Mouse (Mus musculus) hindbrain, embryonic 13.5 days (tissue): ENCODE measurements around the gene Erc2. TPM values are rescaled to one million over a fixed set of nuclear protein-coding genes. Genes with fewer than 3 reads are reported as not detected.
A peak's percentile ranks its signal among the peaks of the same experiment; 100 is the strongest.

Source experiments
- ATAC-seq: fragments of 200-750 bp; cut with Nextera tagmentation; 2 replicates; pipeline ENCODE4 v1.8.0; 2017; ENCODE audit warnings: moderate TSS enrichment; ENCODE audit not compliant: low FRiP score
- H3K27ac ChIP-seq: fragments of 300-500 bp; sonication (generic); 2 replicates; pipeline ENCODE4 v1.5.1; 2015; ENCODE audit warnings: inconsistent platforms, mild to moderate bottlenecking, moderate library complexity
- H3K27me3 ChIP-seq: fragments of 300-500 bp; sonication (generic); 2 replicates; pipeline ENCODE4 v1.6.1; 2015; ENCODE audit warnings: mild to moderate bottlenecking, inconsistent platforms
- H3K36me3 ChIP-seq: fragments of 300-500 bp; sonication (generic); 2 replicates; pipeline ENCODE4 v1.6.1; 2015; ENCODE audit warnings: mild to moderate bottlenecking, inconsistent platforms
- H3K4me1 ChIP-seq: fragments of 300-500 bp; sonication (generic); replicated peaks from 2 replicates; pipeline ENCODE4 v1.6.1; 2015; ENCODE audit warnings: inconsistent platforms
- H3K4me2 ChIP-seq: fragments of 300-500 bp; sonication (generic); 2 replicates; pipeline ENCODE4 v1.6.1; 2015; ENCODE audit warnings: inconsistent platforms, mild to moderate bottlenecking, moderate library complexity
- H3K4me3 ChIP-seq: fragments of 300-500 bp; sonication (generic); 2 replicates; pipeline ENCODE4 v1.5.1; 2015; ENCODE audit warnings: mild to moderate bottlenecking, inconsistent platforms
- H3K9ac ChIP-seq: fragments of 300-500 bp; sonication (generic); 2 replicates; pipeline ENCODE4 v1.6.1; 2015; ENCODE audit warnings: mild to moderate bottlenecking, inconsistent platforms
- H3K9me3 ChIP-seq: fragments of 300-500 bp; sonication (generic); 2 replicates; pipeline ENCODE4 v1.6.1; 2016; ENCODE audit warnings: inconsistent platforms
- WGBS: fragments of 180-500 bp; shearing (Covaris S2); methylation state at CpG from one replicate; pipeline ENCODE4 v1.1.7; 2015; 5-methylcytosine and 5-hydroxymethylcytosine counted together
- polyA plus RNA-seq: library from polyadenylated mRNA; unstranded; fragments of >200 nt; fragmentation: Nextera tagmentation; extraction: Ambion mirVana; gene quantifications from 2 replicates; pipeline ENCODE4 v1.2.1, GENCODE M21; 2015

Erc2 gene
- polyA plus RNA-seq, 1 experiment from 2014 or later, result 79.8 TPM

DNA sequence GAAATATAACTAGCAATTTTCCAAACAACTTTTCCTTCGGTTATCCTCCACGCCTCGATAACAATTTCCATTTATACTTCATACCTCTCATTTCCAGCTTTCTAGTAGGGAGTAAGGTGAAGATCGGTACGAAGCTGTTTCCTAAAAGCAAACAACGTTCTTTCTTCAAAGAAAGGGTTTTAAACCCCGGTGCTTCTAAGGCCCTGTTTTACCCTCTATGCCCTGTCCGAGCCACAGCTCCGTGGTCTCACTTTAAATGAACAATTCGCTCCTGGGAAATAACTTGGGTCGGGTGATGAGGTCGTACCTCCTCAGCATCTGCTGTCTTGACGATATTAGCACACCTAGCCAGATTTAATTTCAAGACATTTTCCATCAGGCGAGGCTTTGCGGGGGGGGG lies 884.8 kb downstream of the Erc2 start:
- Histone ChIP-seq H3K36me3 (no peaks in the 10 kb centered on the region), H3K4me3 (peak overlapping the region; percentile 63), H3K9me3 (no peaks in the 10 kb centered on the region), H3K4me1 (peaks cover 73% of the 10 kb centered on the region), H3K4me2 (peak overlapping the region; percentile 90), H3K27ac (peak overlapping the region; percentile 87; the same call in 1 of the 2 replicates), H3K9ac (peak overlapping the region; percentile 82), H3K27me3 (peaks cover 55% of the 10 kb centered on the region)
- 1% methylated on average over 15 of the region's 15 CpGs for WGBS
- no peak for ATAC-seq

- Histone ChIP-seq H3K27me3 (peaks cover 52% of the 10 kb centered on the region), H3K4me2 (peak overlapping the region; percentile 90), H3K9ac (peak overlapping the region; percentile 82), H3K36me3 (no peaks in the 10 kb centered on the region), H3K4me1 (peaks cover 73% of the 10 kb centered on the region), H3K4me3 (peak overlapping the region; percentile 63), H3K27ac (peak overlapping the region; percentile 87), H3K9me3 (no peaks in the 10 kb centered on the region)
- WGBS, result 1% methylated on average over 18 of the region's 18 CpGs
- no peak for ATAC-seq
Measured at GRCm38 (mm10) chr14:28507471-28507870, 885.2 kb downstream of the Erc2 start.

- H3K4me2 ChIP-seq, result peak overlapping the region; percentile 90
- H3K27ac ChIP-seq, result peak overlapping the region; percentile 85
- H3K9ac ChIP-seq, result peak overlapping the region; percentile 82
- H3K4me3 ChIP-seq, result peak overlapping the region; percentile 63
- WGBS, result 11% methylated on average over 27 of the region's 27 CpGs
- H3K9me3 ChIP-seq, result no peaks in the 10 kb centered on the region
- H3K27me3 ChIP-seq, result peaks cover 53% of the 10 kb centered on the region
- peaks cover 73% of the 10 kb centered on the region for H3K4me1 ChIP-seq
- ATAC-seq, result no peak
- no peaks in the 10 kb centered on the region for H3K36me3 ChIP-seq
Measured at GRCm38 (mm10) chr14:28508288-28509258, 886.3 kb downstream of the Erc2 start.

GRCm38 (mm10) chr14:28509441-28510340 lies 887.5 kb downstream of the Erc2 start:
- Histone ChIP-seq H3K27ac (peak overlapping the region; percentile 85), H3K27me3 (peaks cover 49% of the 10 kb centered on the region), H3K4me2 (peak overlapping the region; percentile 90), H3K36me3 (no peaks in the 10 kb centered on the region), H3K9me3 (no peaks in the 10 kb centered on the region), H3K4me3 (peak overlapping the region; percentile 63), H3K9ac (peak overlapping the region; percentile 82), H3K4me1 (peaks cover 68% of the 10 kb centered on the region)
- 1% methylated on average over 47 of the region's 47 CpGs for WGBS
- no peak for ATAC-seq

- WGBS, result under 1% methylated on average over 29 of the region's 29 CpGs
- H3K27ac ChIP-seq, result peak overlapping the region; percentile 85
- peak overlapping the region; percentile 63 for H3K4me3 ChIP-seq
- peaks cover 56% of the 10 kb centered on the region for H3K27me3 ChIP-seq
- peak overlapping the region; percentile 82 for H3K9ac ChIP-seq
- no peaks in the 10 kb centered on the region for H3K36me3 ChIP-seq
- no peak for ATAC-seq
- peak overlapping the region; percentile 90 for H3K4me2 ChIP-seq
- no peaks in the 10 kb centered on the region for H3K9me3 ChIP-seq
- peaks cover 73% of the 10 kb centered on the region for H3K4me1 ChIP-seq
Measured at GRCm38 (mm10) chr14:28510341-28511028, 888.3 kb downstream of the Erc2 start.

- Histone ChIP-seq H3K4me2 (peak overlapping the region; percentile 90), H3K27me3 (peaks cover 54% of the 10 kb centered on the region), H3K27ac (peak overlapping the region; percentile 85), H3K4me1 (peaks cover 72% of the 10 kb centered on the region), H3K4me3 (peak overlapping the region; percentile 63), H3K9ac (peak overlapping the region; percentile 82), H3K9me3 (no peaks in the 10 kb centered on the region), H3K36me3 (no peaks in the 10 kb centered on the region)
- ATAC-seq, result no peak
- under 1% methylated on average over 40 of the region's 41 CpGs for WGBS
Measured at GRCm38 (mm10) chr14:28511029-28511651, 888.9 kb downstream of the Erc2 start.

- Histone ChIP-seq H3K27ac (peak overlapping the region; percentile 60; the same call in 1 of the 2 replicates), H3K9me3 (no peaks in the 10 kb centered on the region), H3K4me2 (peak overlapping the region; percentile 90), H3K36me3 (no peaks in the 10 kb centered on the region), H3K4me3 (peak overlapping the region; percentile 63), H3K27me3 (peaks cover 52% of the 10 kb centered on the region), H3K9ac (peak overlapping the region; percentile 26), H3K4me1 (peaks cover 58% of the 10 kb centered on the region)
- no peak for ATAC-seq
- WGBS, result 58% methylated on average over 5 of the region's 5 CpGs
Measured at GRCm38 (mm10) chr14:28512805-28513590, 890.8 kb downstream of the Erc2 start.

- Histone ChIP-seq H3K9ac (peak overlapping the region; percentile 16), H3K36me3 (0 out of 2 replicates have a peak, but pooled peaks cover 3% of the 10 kb centered on the region), H3K4me3 (peak overlapping the region; percentile 63; the same call in 1 of the 2 replicates), H3K4me2 (peak overlapping the region; percentile 90), H3K4me1 (peaks cover 51% of the 10 kb centered on the region), H3K27me3 (peaks cover 43% of the 10 kb centered on the region), H3K27ac (no peak overlapping the region), H3K9me3 (no peaks in the 10 kb centered on the region)
- ATAC-seq, result no peak
- WGBS, result 27% methylated on average over 2 of the region's 2 CpGs
Measured at GRCm38 (mm10) chr14:28514171-28514570, 891.9 kb downstream of the Erc2 start.

GRCm38 (mm10) chr14:28515331-28515730 lies 893.1 kb downstream of the Erc2 start:
- peak overlapping the region; percentile 90 for H3K4me2 ChIP-seq
- no peak for ATAC-seq

DNA sequence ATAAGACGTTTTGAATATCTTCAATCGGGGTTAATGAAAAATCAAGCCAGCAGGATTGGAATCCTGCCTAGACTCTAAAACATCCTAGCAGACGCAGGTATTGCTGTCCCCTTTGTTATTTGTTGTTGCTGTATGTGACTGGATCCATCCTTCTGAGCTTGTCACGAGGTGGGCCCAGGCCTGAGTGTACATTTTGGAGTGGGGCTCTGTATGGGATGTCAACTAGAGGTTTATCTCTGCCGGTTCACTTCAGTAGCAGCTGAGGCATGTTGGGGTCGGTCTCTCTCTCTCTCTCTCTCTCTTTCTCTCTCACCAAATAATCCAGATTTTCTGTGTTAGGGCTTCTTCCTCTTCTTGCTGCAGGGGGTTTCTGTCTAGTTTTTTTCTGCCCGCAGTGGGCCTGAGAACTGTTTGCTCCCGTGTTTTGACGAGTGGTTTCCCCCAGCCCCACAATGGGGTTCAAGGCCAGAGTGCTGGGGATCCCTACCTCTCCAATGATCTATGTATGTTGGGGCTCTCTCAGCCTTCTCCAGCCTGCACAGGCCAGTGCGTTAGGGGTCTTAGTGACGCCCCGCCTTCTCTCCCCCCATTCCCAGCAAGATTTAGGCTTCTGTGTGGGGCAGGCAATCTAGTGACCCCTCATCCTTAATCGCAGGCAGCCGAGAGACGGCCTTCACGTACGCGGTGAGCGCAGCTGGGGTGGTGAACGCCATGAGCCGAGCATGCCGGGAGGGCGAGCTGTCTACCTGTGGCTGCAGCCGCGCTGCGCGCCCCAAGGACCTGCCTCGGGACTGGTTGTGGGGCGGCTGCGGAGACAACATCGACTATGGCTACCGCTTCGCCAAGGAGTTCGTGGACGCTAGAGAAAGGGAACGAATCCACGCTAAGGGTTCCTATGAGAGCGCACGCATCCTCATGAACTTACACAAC lies 895.7 kb downstream of the Erc2 start:
- Histone ChIP-seq H3K9ac (peak overlapping the region; percentile 35; the same call in 1 of the 2 replicates), H3K4me2 (peak overlapping the region; percentile 34), H3K36me3 (peaks cover 12% of the 10 kb centered on the region)

More at GRCm38 (mm10) chr14:28515331-28515730, 893.1 kb downstream of the Erc2 start:
- Histone ChIP-seq H3K36me3 (0 out of 2 replicates have a peak, but pooled peaks cover 3% of the 10 kb centered on the region), H3K4me3 (no peak overlapping the region), H3K9me3 (no peaks in the 10 kb centered on the region), H3K27me3 (peaks cover 33% of the 10 kb centered on the region), H3K27ac (peak overlapping the region; percentile 30), H3K4me1 (peaks cover 39% of the 10 kb centered on the region), H3K9ac (peak overlapping the region; percentile 20; the same call in 1 of the 2 replicates)
- WGBS, result 28% methylated on average over 6 of the region's 6 CpGs

More for the DNA sequence above, 895.7 kb downstream of the Erc2 start:
- no peak overlapping the region for H3K4me3 ChIP-seq
- WGBS, result 71% methylated on average over 39 of the region's 39 CpGs
- no peak for ATAC-seq
- H3K27me3 ChIP-seq, result peaks cover 19% of the 10 kb centered on the region
- no peak overlapping the region for H3K27ac ChIP-seq
- H3K9me3 ChIP-seq, result no peaks in the 10 kb centered on the region
- H3K4me1 ChIP-seq, result peaks cover 24% of the 10 kb centered on the region
